Mouse (Mus musculus): ENCODE results near the gene Klf16.
A peak's percentile ranks its signal among the peaks of the same experiment; 100 is the strongest.

The Klf16 gene

DNA sequence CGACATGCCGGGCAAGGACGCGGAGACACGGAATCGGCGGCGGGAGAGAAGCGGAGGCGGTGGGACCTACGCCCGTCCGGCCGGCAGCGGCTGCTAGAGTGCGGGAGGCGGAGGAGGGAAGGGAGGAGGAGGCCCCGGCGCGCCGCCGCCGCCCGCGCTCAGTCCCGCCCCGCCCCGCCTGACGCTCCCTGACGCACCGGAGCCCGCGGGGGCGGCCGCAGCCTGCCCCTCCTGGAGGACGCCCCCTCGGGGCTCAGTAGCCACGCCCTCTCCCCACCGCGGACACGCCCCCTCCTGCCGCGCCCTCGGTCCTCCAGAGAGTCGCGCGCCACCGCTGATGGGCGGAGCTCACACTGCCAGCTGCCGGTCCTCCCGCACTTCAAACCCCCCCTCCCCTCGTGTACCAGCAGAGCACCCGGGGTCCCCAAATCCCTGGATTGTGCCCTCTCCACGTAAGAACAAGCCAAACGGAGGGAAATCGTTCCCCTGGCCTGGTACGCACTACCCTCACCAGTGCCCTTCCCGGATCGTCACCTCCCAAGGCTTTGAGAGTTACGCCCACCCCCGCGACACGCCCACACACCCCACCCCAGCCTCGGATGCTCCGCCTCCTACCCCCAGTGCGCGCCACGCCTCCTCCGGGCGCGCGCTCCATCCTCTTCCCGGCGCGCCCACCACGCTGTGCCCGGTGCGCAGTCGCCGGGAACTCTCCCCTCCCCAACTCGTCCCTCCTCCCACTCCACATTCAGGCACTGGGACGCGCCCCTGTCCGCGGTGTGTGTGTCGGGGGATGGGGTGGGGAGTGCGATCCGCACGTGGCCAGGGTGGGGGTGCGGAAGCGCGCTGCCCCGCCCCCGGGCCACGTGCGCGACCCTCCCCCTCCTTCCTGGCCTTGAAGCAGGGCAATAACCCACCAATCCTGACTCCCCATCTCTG is at the start of gene Klf16:
Klf16 (minus strand) TSS at position 127 of the 936 bp plus-strand sequence.
- peak; percentile 26 for ATAC-seq (ENCODE audit: low TSS enrichment)

DNA sequence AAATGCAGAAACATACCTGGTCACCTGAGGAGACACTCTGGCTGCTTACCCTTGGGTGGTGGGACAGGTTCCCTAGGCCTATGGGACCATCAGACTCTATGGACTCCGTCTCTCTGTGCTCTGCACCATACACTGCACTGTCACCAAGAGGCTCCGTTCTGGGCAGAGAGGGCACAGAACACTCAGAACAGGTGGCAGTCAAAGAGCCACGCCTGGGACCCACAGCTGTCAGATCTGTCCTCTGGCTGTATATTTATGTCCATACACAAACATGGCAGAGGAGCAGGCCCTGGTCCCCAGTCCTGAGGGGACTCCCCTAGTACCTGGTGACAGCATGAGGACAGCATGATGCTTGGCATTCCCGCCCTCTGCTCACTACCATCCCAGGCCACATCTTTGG is 48.6 kb upstream of the Klf16 start:
- ATAC-seq (ENCODE audit: low TSS enrichment) = no peak

GRCm38 (mm10) chr10:80623457-80624191 is 46.5 kb upstream of the Klf16 start:
- ATAC-seq (ENCODE audit: low TSS enrichment) = no peak

GRCm38 (mm10) chr10:80622661-80623456 is 45.7 kb upstream of the Klf16 start, which contains the start of gene Csnk1g2:
Csnk1g2 (plus strand) TSS chr10:80622838.
- peak; percentile 0; the same call in 1 of the 2 replicates for ATAC-seq (ENCODE audit: low TSS enrichment)

GRCm38 (mm10) chr10:80621940-80622660 is 45.0 kb upstream of the Klf16 start:
- ATAC-seq (ENCODE audit: low TSS enrichment) = peak; percentile 86

DNA sequence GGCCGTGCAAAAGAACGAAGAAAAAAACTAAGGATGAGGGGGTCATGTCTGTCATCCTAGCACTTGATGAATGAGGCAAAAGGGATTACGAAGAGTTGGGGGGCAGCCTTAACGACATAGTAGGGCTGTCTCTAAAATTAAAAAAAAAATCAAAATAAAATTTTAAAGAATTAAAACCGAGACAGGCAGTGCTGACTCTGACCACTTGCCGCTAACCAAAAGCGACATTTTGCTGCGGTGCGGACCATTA is 44.5 kb upstream of the Klf16 start:
- ATAC-seq (ENCODE audit: low TSS enrichment) = no peak

GRCm38 (mm10) chr10:80620796-80621689 is 43.9 kb upstream of the Klf16 start:
- no peak for ATAC-seq (ENCODE audit: low TSS enrichment)

DNA sequence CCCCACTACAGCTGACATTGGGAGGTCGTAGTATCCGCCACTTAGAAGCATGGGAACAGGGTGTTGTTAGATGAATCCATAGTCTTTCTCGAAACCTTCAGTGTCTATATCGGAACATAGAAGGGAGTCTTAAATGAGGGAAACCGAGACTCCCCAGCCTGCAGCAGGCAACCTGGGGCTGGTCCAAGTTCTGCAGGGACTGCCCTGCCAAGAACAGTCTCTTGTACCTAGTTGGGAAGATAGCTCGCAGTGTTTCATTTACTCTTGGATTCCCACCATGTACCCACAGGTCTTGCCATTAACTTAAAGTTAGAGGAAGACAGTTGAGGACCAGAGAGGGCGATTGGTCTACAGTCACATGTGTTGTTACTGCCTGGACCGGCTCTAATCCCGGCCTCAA is 43.2 kb upstream of the Klf16 start:
- no peak for ATAC-seq (ENCODE audit: low TSS enrichment)

DNA sequence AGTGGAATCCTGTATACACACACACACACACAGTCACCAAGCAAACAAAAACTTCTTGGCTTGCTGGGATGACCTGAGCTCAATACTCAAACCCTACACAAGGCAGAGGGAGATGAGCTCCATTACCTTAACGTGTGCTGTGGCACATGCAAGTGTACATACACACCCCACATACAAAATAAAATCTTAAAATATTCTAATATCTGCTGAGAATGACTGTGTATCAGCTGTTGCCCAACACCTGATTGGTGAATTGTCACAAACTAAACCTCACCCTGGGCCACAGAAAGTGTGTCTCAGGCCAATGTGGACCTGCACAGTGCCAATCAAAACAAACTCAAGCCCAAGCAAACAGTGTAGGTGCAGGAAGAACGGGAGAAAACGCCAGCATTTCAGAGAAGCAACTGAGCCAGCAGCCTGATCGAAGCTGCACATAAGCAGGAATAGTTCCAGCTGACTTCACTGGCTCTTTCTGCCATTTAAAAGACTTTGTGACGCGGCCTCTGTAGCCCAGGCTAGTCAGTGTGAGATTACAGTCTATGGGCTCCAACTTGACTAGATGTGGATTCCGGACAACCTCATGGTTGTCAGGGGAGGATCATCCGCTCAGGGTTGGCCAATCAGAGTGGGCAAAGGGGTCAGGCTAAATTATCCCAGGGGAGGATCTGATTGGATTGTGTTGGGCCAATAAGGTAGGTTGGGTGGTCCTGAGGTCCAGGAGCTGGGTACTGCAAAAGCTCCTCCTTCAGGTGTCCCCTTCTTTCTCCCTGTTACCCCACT is 42.5 kb upstream of the Klf16 start:
- no peak for ATAC-seq (ENCODE audit: low TSS enrichment)

- no peak for ATAC-seq (ENCODE audit: low TSS enrichment)
Measured at GRCm38 (mm10) chr10:80618181-80618580, 41.1 kb upstream of the Klf16 start.

DNA sequence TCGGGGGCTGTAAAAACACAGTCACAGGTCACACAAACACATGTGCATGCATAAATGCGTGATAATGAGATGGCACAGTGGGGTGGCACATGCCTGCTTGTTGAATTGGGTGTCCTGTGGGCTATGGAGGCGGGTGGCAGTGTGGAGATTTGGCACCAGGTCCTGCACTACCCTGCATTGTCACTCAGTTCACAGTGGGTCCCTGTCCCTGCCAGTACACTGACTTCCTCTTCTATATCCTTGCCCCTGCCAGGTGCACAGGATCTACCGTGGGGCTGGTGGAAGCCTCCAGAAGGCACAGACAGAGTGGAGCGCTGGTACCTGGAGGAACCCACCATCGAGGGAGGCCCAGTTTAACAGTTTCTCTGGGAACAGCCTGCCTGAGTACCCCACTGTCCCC is 37.2 kb upstream of the Klf16 start:
- no peak for ATAC-seq (ENCODE audit: low TSS enrichment)

DNA sequence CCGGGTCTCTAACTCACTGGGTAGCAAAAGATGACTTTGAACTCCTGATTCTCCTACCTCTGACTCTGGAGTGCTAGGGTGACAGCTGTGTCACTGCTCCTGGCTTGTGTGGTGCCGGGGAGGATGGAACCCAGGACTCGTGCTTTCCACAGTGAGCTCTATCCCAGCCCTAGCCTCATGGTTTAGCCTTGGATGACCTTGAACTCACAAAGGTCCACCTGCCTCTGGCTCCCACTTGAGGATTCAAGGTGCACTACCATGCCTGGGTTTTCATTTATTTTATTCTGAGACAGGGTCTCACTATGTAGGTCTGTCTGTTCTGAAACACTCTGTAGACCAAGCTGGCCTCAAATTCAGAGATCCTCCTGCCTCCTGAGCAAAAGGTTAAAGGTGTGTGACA is 36.7 kb upstream of the Klf16 start:
- ATAC-seq (ENCODE audit: low TSS enrichment) = no peak

DNA sequence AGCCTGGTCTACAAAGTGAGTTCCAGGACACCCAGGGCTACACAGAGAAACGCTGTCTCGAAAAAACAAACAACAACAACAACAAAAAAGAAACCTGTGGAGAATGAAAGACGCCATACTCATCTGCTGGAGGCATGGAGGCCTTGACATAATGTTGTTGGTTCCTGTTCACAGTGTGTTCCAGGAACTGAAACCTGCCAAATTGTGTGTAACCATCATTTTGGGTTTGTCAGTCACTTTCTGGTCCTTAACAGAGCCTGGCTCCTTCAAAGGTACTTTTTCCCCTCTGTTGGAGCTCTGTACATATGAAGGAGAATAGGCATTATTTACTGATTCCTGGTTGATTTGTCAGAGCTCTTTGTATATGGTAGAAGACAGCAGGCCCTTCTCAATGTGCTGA is 34.8 kb upstream of the Klf16 start:
- no peak for ATAC-seq (ENCODE audit: low TSS enrichment)

DNA sequence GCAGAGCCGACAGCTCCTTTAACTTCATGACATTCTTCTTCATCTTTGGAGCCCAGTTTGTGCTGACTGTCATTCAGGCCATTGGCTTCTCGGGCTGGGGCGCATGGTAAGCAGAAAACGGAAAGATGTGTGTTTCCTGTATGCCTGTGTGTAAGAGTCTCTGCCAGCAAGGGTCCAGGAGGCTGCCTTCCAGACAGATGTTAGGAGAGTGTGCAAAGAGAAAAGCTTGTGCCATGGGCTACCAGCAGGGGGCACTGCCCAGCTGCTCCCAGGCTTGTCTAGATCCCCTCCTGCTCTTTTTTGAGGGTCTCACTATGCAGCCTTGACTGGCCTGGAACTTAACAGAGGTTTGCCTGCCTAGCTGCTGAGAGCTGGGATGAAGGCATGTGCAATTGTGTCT is 33.9 kb upstream of the Klf16 start:
- no peak for ATAC-seq (ENCODE audit: low TSS enrichment)

GRCm38 (mm10) chr10:80610116-80610785 is 33.1 kb upstream of the Klf16 start:
- ATAC-seq (ENCODE audit: low TSS enrichment) = no peak

- no peak for ATAC-seq (ENCODE audit: low TSS enrichment)
Measured at GRCm38 (mm10) chr10:80609269-80609924, 32.3 kb upstream of the Klf16 start.

DNA sequence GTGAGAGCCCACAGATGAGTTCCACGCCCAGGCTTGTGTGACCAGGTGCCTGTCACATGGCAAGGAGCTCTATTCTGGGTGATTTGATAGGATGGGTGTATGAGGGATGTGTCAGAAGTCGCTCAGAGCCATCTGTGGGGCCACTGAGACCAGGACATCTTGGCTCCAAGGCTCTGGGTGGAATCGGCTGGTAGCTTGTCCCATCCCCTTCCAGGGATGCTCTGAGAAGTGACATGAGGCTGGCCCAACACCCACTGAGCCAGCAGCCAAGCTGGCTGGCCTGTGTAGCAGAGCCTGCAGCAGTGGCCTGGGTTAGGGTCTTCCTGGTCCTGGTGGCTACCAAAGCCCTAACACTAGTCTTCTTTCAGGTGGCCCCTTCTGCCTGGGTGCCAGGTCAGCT is 31.3 kb upstream of the Klf16 start:
- ATAC-seq (ENCODE audit: low TSS enrichment) = no peak

DNA sequence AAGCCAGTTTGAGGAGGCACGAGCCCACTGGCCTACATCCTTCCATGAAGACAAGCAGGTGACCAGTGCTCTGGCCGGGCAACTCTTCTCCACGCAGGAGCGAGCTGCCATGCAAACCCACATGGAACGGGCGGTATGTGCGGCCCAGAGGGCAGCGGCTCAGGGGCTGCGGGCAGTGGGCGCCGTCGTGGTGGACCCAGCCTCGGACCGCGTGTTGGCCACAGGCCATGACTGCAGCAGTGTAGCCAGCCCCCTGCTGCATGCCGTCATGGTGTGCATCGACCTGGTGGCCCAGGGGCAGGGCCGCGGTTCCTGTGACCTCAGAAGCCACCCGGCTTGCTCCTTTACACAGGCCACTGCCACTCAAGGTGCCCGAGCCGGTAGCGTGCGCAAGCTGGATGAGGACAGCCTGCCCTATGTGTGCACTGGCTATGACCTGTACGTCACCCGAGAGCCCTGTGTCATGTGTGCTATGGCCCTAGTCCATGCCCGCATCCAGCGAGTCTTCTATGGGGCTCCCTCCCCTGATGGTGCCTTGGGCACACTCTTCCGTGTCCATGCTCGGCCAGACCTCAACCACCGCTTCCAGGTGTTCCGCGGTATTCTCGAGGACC is 29.7 kb upstream of the Klf16 start:
- no peak for ATAC-seq (ENCODE audit: low TSS enrichment)

Data from frontal cortex, adult (tissue).